Mouse (Mus musculus): Measurements from ENCODE around the gene Gm10188.

Gene Gm10188

DNA sequence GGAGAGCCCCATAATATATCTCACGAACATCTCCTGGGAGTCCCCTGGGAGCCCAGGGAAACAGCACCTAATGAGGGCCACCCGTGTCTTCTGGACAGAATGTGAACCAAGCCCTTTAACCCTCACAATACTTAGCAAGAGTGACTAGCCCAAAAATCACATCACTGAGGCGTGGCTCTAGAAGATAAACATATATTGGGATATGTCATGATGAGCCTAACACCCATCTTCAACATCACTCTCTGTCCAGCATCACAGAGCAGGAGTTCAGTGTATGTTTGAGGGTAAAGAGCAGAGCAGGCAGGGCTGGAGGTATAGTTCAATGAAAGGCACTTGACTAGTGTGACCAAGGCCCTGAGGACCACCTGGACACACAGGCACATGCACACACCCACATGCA lies at the start of gene Gm10188:
Gene Gm10188 (minus strand): TSS at position 101 of the 400 bp plus-strand sequence.
- no peak for DNase-seq (ENCODE audit: low read depth, low spot score)

DNA sequence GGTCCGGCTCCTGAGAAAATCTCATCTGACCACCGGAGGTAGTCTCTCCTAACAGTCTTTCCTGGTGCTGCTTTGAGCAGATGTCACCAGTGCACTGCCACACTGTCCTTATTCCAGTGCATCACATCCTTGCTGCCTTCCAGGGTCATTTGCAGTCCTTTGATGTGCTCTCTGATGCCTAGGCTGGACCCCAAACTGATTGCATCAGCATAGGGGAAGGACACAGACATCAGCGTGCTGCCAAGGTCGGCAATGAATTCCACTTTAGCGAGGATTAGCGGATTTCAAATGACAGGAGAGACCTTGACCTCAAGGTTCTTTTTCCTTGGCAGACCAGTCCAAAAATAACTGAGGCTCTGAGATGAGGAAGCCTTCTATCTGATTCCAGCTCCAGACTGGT lies 47.6 kb upstream of the Gm10188 start:
- DNase-seq (ENCODE audit: low read depth, low spot score): no peak

DNA sequence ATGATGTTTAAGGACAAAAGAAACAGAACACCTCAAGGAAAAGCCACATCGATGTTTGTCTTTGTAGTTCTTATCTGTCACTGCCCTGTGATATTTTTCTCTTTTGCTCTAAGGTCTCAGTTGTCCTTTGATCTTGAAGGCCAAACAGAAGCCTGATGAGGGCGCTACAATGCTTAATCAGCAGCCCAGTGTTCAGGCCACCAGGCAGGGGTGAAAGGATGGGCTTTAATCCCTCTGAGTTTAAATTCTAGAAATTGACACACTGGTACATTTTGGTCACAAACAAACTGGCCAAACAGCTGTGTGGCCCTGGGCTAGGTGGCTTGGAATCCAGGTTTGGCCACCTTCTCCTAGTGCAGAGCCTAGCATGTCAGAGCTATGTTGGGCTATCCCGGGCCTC lies 47.1 kb upstream of the Gm10188 start:
- DNase-seq (ENCODE audit: low read depth, low spot score): no peak

DNA sequence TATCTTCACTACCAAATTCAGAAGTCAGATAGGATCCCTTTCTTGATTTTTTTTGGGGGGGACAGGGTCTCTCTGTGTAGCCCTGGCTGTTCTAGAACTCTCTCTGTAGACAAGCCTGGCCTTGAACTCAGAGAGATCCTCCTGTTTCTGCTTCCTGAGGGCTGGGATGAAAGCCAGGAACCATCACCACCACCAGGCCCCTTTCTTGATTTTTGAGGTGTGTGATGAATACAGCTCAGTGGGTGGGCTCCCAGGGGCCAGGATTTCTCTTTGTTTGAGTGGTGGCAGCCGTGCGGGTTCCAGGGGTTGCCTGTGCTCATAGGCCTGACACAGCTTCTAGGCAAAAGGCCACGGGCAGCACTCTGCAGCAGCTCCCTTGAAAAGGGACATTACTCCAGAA lies 41.7 kb upstream of the Gm10188 start:
- DNase-seq (ENCODE audit: low read depth, low spot score): peak; percentile 48

DNA sequence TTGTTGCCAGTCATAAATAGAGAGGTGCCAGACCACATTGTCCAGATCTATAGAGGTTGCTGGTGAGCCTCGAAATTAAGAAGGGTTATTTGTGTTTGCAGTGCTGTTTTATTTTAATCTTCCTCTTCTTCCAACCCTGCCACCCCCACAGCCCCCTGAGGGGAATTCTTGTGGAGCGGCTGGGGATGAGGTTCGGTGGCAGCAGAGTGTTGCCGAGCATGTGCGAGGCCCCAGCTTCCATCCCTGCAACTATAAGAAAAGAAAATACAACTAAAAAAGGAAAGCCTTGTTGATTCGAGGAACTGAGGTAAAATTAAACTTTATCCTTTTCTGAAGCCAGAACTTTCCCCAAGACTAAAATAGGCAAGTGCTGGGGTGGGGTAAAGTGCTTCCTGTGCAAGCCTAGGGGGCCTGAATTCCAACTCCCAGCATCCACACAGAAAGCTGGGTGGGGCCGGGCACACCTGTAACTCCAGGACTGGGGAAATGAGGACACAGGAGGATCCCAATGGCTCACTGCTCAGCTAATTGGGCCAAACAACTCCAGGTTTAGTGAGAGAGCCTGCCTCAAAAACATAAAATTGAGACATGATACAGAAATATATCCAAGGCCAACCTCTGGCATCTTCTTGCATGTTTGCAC lies 39.0 kb upstream of the Gm10188 start:
- DNase-seq (ENCODE audit: low read depth, low spot score): no peak

DNA sequence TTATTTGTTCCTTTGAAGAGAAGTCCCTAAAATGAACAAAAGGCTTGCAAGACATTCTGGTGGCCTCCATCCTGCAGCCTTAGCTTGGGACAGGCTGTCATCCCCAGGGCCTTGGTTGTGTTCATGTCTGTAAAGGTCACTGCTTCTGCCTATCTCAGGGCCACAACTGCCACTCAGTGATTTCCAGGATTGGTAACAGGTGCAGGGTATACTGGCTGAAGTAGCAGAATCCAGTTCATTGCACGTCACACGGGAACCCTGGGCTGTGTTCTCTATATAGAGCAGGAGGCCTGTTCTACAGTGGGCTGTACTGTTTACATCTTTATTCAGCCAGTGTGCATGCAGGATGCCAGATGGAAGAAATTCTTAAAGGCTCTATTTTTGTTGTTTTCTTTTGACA lies 38.4 kb upstream of the Gm10188 start:
- DNase-seq (ENCODE audit: low read depth, low spot score): no peak

DNA sequence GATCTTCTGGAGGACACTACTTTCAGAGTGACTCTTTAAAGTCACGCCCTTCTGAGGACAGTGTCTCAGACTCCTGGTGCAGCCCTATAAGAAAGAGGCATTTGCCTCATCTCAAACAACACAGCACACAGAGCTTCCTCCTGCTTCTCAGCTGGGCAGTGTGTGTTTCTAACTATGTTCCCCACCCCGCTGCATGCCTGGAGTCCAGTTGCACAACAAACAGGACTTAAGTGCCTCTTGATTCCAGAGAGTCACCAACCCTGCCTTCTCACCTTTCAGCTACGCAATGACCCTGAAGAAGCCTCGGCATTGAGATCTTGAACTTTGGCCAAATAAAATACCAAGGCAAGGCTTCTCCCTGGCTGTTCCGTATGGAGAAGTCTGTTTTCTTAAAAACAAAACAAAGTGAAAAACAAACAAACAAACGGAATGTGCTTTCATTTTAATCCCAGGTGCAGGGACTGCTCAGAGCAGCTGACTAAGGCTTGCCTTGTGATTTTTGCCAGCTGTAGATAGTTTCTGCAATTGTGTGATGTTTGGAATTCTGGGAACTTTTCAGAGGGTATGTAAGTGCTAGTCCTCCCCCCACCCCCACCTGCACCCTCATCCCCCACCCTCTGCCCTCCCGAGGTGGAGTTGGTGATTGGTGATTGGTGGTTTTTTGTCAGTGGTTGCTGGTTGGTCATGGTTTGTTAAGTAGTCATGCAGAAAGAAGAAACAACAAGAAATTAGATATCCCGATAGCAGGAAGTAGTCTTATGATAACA lies 37.4 kb upstream of the Gm10188 start:
- peak; percentile 63 for DNase-seq (ENCODE audit: low read depth, low spot score)

DNA sequence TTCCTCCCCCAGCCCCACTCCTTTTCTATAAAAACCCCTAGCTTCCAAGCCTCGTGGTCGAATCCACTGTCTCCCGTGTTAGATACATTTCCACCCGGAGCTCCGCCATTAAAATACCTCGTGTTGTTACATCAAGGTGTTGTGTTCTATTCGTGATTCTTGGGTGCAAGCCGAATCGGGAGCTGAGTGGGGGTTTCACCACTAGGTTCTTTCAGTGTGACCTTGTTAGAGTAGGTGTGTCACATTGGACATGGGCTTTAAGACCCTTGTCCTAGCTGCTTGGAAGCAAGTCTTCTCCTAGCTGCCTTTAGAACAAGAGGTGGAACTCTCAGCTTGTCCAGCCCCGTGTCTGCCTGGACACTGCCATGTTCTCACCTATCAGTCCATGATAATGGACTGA lies 36.4 kb upstream of the Gm10188 start:
- peak; percentile 55 for DNase-seq (ENCODE audit: low read depth, low spot score)

DNA sequence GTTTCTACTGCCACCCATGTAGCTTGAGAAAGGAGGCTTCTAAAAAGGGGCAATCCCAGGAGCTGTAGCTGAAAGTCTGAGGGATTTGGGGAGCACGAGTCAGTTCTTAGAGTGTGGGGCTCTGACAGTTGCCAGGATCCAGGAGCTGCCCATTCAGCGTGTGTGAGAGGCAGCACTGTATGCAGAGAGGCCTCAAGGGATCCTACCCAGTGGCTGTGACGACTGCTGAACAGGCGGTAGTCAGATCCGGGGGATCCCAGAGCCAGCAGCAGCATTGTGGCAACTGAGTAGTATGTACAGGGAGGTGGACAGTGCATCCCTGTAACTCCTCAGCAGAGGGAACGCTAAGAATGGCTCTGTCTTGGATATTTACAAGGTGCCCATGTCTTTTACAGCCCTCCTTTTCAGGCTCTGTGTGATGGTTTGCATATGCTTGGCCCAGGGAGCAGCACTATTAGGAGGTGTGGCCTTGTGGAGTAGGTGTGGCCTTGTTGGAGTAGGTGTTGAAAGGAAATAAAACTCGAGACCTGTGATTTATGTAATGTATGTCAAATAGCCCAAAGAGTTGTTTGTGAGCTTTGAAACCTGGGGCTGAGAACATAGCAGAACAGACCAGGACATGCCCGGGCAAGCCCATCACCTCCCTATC lies 35.8 kb upstream of the Gm10188 start:
- peak; percentile 88 for DNase-seq (ENCODE audit: low read depth, low spot score)

DNA sequence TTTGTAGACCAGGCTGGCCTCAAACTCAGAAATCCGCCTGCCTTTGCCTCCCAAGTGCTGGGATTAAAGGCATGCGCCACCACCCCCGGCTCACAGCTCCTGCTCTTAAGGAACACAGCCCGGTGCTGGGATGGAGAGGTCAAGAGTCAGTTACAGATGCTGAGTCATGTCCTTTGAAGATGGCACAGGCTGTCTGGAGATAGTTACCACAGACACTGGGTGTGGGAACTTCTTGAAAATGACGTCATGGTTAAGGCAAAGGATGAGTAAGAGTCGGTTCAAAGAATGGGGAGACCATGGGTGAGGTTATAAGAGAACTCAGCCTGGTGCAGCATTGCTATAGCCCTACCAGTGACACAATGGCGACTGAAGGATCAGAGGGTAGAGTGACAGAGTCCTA lies 35.0 kb upstream of the Gm10188 start:
- peak; percentile 83 for DNase-seq (ENCODE audit: low read depth, low spot score)

DNA sequence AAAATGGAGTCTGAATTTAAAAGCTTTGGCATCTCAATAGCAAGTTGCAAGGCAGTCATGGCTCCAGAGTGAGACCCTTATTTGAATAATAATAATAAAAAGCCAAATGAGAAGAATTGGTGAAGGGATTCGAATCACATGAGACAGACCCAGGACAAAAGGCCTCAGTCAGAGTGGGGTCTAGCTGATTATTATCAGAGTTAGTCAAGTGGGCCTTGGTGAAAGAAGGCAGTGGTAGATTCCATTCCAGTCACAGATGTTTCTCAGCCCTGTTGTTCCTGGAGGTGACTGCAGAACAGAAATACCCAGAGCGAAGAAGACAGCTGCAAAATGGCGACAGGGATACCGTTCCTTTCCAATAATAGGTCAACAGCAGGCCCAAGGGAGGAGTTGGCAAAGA lies 34.1 kb upstream of the Gm10188 start:
- peak; percentile 49 for DNase-seq (ENCODE audit: low read depth, low spot score)

DNA sequence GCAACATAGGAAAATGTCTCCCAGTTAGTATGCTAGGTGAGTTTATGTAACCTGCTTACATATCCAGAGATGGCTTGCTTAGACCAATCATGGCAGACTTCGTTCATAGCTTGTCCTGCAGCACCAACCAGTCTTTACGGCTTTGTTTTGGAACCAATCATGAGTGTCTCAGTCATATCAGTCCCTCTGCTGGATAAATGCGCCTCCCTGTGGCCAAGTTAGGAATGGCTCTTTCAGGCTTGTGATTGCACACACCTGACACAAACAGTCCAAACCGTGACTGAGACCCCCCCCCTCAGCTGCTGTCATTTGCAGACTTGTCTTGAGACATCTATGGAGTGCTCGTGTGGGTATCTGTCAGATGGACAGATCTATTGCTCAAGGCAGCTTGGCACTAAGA lies 31.5 kb upstream of the Gm10188 start:
- peak; percentile 92 for DNase-seq (ENCODE audit: low read depth, low spot score)

DNA sequence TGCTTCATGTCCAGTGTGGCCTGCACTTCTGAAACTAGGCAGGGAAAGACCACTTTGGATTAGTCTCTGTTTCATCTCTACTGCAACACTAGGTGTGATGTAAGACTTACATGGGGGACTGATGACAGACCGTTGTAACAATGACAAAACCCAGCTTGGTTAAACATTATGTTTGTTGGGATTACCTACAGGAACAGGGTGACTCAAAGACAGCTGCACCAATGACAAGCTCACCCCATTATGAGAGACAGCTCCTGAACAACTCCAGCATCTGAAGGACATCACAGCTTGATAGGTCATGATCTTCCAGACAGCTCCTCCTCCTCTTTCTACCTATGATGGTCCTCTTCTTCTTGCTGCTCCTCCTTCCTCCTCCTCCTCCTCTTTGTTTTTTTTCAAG lies 30.8 kb upstream of the Gm10188 start:
- no peak for DNase-seq (ENCODE audit: low read depth, low spot score)

DNA sequence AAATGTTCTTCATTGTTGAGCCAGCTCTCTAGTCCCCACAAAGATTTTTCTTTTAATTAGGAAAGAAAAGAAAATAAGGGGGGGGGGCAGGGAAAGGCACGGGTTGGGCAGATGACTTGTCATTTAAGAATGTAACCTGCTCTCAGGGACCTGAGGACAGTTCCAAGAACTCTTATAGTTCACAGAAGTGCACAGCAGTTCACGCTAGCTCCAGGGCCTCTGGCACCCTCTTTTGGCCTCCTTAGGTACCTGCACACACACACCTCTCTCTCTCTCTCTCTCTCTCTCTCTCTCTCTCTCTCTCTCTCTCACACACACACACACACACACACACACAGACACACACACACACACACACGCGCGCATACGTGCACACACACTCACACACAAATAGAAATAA lies 24.9 kb upstream of the Gm10188 start:
- peak; percentile 66 for DNase-seq (ENCODE audit: low read depth, low spot score)

DNA sequence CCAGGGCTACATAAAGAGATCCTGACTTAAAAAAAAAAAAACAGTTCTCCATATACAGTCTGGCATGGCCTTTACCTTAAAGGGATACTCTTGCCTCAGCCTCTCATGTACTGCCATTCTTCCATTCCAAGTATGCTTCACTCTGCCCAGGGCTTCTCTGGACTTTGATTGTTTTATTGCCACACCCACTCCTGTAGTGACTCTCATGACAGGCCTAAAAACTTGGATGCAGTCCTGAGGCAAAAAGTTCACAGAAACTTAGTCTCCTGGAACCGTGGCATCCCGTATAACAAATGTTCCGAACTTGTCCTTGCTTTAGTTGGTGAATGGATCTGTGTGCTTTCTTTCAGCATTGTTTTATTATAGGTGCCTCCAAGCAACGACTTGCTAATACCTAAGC lies 17.1 kb upstream of the Gm10188 start:
- DNase-seq (ENCODE audit: low read depth, low spot score): no peak

DNA sequence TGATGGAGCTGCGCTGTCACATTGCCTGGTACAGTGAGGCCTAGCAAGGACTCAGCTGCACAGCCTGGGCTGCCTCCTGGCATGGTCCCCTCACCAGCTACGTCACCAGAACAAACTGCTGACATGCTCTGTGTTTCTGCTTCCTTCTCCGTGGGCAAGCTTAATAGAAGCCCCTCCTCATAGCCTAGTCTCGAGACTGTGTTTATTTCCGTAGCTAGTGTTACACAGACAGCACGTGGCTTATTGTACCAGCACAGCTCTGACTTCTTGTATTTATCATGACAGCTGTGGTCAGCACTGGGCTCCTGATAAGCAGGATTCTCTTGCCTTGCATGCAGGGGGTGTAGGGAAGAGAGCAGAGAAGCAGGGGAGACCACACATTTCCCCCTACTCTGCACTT lies 16.6 kb upstream of the Gm10188 start:
- no peak for DNase-seq (ENCODE audit: low read depth, low spot score)

DNA sequence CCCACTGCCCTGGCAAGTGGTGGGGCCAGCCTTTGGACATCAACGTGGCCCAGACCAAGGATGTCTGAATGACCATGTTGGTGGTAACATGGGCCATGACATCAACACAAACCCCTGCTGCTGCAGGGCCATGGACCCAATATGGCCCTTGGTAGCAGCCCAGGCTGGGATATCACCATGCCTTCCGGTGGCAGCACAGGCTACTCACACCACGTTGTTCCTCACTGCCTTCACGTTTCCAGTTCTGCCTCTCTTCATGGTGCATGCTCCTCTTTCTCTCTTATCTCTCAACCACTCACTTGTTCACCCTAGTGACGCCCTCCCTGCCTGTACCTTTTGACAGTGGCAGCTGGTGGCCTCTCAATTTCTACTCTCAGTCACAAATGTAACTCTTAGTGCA lies 15.4 kb upstream of the Gm10188 start:
- no peak for DNase-seq (ENCODE audit: low read depth, low spot score)

DNA sequence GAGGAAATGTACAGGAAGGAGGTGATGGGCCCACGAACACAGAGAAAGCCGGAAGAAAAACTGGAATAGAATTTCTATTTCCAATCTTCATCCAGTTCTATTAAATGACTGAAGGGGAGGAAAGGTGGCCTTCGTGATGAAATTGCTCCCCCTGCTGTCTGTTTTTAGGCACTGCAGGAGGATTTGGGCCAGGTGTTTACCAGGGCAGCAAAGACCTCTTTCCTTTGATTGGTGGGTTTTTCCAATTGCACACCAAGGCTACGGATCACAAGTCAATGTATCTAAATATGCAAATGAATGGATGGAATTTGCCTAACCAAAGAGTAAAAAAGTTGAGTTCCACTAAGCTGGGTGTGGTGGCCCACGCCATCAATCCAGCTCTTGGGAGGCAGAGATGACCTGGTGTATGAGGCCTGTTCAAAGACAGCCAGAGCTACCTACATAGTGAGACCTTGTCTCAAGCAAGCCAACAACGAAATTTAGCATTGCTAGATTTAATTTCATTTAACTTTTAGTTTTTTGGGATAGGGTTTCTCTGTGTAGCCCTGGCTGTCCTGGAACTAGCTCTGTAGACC lies 8.1 kb upstream of the Gm10188 start:
- peak; percentile 93 for DNase-seq (ENCODE audit: low read depth, low spot score)

DNA sequence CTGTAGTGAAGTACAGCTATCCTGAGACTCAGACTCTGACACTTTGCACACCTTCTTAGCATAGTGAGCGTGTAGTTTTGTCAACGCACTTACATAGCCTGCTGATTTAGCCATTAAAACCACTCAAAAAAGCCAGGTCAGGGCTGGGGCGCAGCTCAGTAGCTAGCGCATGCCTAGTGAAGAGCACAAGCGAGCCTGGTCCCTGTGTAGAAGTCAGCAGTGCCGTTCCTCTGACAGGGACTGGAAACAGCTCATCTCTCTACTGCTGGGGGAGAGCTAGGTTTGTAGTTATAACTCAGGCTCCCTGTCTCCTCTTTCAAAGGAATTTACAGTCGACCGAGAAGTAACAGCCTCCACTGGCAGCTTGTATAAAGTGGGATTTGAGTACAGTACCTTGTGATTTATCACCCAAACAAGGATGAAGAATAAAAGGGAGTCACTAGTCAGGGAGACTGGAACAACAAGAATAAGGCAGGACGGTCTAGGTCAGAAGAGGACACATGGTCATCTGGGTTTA lies 5.2 kb upstream of the Gm10188 start:
- DNase-seq (ENCODE audit: low read depth, low spot score): no peak

DNA sequence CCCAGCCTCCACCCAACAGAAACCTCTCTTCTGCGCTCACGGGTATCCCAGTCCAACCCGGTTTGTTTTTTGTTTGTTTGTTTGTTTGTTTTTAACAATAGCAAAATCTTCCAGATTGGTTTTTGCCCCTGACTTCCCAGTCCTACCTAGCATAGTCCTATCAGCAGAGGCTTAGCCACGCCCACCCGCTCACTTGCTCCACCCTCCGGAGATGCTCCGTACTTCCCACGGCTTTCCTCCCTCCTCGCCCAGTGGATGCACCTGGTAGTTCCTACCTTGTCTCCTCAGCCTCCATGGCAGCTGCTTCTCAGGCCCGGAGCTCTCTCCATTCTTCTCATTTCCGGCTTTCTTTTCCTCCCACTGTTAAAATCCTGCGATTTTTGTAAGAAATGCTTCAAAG lies 4.0 kb upstream of the Gm10188 start:
- peak; percentile 95 for DNase-seq (ENCODE audit: low read depth, low spot score)

DNA sequence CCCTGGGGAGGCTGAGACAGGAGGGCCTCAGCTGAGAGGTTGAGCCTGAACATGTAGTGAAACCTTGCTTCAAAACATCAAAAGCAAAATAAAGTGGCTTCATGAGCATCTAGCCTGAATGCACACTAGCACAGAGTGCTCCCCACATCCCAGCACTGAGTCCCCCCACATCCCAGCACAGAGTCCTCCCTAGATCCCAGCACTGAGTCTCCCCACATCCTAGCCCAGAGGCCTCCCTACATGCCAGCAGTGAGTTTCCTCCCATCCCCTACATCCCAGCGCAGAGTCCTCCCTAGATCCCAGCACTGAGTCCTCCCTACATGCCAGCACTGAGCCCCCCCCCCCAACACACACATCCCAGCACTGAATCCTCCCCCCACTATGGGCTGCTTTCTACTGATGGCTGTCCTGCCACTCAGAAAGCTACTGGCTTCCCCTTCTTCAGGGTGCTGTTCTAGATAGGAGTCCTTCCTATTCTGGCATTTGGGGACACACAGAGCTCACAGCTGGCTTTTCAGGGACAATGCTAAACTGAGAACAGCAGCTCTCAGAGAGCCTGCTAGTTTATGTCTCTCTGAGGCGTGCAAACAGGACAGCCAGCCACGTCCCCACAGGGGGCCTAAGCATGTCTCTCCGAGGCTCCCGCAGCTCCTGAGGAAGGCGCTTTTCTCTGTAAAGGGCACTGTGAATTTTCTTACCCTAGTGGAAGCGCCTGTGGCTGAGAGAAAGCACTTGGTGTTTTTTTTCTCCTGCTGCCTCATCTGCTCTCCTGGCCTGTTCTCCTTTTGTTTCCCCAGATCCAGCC lies 2.1 kb upstream of the Gm10188 start:
- no peak for DNase-seq (ENCODE audit: low read depth, low spot score)

All from ZHBTc4 (cell line).